Mouse (Mus musculus) liver, adult 2 months (tissue): ENCODE data around the gene Gm20388.

Source experiments
- CTCF ChIP-seq: fragments of 200-500 bp; IDR thresholded peaks from 2 replicates; pipeline ENCODE4 v1.5.1; 2011; ENCODE audit warnings: low read depth, low read length, control low read depth
- POLR2A ChIP-seq: fragments of 200-500 bp; IDR thresholded peaks from 2 replicates; pipeline ENCODE4 v1.6.1; 2011; ENCODE audit warnings: low read length, control low read depth; ENCODE audit not compliant: insufficient read depth; ENCODE audit errors: extremely low read depth

GRCm38 (mm10) chr8:124192242-124192641 lies 4281.6 kb downstream of the Gm20388 start:
- TF ChIP-seq POLR2A, result no peak
- TF ChIP-seq CTCF, result no peak
